Comparison of ENCODE assay signal across 15 mouse cellular contexts in the genomic region with DNA sequence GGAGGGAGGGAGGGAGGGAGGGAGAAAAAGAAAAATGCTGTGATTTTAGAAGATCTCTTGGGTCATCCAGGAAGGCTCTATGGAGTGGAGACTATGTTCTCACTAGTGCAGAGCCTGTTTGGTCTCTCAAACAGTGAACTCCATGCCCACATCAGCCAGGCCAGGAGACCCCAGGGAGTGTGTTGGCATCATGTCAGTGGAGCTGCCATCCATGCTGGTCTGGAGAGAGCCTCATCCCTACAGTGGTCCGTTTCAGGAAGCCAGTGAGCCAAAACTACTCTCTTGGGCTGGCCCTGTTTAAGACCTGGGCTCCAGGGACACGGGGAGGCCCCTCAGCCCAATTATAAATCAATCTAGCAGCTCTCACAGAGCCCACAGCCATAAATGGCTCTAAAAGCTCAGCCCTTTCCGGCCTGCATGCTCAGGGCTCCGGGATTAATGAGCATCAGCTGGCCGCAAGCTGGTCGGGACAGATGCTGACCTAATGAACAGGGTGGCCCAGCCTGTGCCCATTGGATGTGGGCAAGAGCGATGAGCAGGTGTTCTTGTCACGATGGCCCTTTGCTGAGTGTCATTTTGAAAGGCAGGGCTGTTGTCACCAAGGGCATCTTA.
A peak's percentile ranks its signal among the peaks of the same experiment; 100 is the strongest.
DNase-seq lines count a peak whose midpoint lies in the region; ATAC-seq and TF ChIP-seq lines count a peak whose summit lies in the region.
"Had no signal": no experiment of that assay in that cellular context is flagged by ENCODE, and none has a peak within 500 bp of the region (broad histone marks: within the 10 kb centered on the region; RNA-seq: fewer than 3 reads in every experiment).

No protein-coding gene starts in this region.

- H3K4me3 ChIP-seq in midbrain, embryonic 10.5 days = no peak overlapping the region
- H3K4me3 ChIP-seq in midbrain, embryonic 16.5 days (ENCODE audit: low read depth, low read length) = no peak overlapping the region
- no peak overlapping the region for H3K4me3 ChIP-seq in hindbrain, postnatal 0 days (ENCODE audit: low read length)
- H3K4me3 ChIP-seq: erythroblast, embryonic 14.5 days; left cerebral cortex, adult 2 months had no signal

- WGBS in midbrain, embryonic 10.5 days = 72% methylated on average over 8 of the region's 8 CpGs
- whole genome bisulfite sequencing in midbrain, embryonic 16.5 days = 31% methylated on average over 8 of the region's 8 CpGs
- WGBS in hindbrain, postnatal 0 days = 30% methylated on average over 8 of the region's 8 CpGs

- H3K9ac ChIP-seq in midbrain, embryonic 16.5 days (ENCODE audit: low read depth, low read length) = no peak overlapping the region
- H3K9ac ChIP-seq in hindbrain, postnatal 0 days (replicated peaks; ENCODE audit: low read length) = no peak overlapping the region
- H3K9ac ChIP-seq: liver, embryonic 14.5 days had no signal

- peaks cover 16% of the 10 kb centered on the region for H3K4me1 ChIP-seq in midbrain, embryonic 10.5 days
- peaks cover 6% of the 10 kb centered on the region for H3K4me1 ChIP-seq in midbrain, embryonic 16.5 days (ENCODE audit: control insufficient read depth, insufficient read depth, low read length)
- peaks cover 10% of the 10 kb centered on the region for H3K4me1 ChIP-seq in hindbrain, postnatal 0 days (ENCODE audit: insufficient read depth, low read length)

- H3K27ac ChIP-seq in midbrain, embryonic 10.5 days (replicated peaks) = peak overlapping the region; percentile 42
- H3K27ac ChIP-seq in midbrain, embryonic 16.5 days (ENCODE audit: low read length) = no peak overlapping the region
- H3K27ac ChIP-seq in hindbrain, postnatal 0 days = no peak overlapping the region
- H3K27ac ChIP-seq: left cerebral cortex, adult 2 months; liver, embryonic 14.5 days had no signal

- no peak for TF ChIP-seq CTCF in hindbrain, postnatal 0 days (IDR thresholded peaks at IDR 0.05; ENCODE audit: low read depth)

- DNase-seq in cerebellum, postnatal 14 days = peak; percentile 28 to 42
- no peak for DNase-seq in cerebellum, adult 9-10 months
- peak; percentile 19 for DNase-seq in midbrain, embryonic 10.5 days (ENCODE audit: low spot score)
- DNase-seq in hindbrain, postnatal 0 days (ENCODE audit: low spot score) = peak; percentile 57
- DNase-seq in retina, embryonic 14.5 days (ENCODE audit: low spot score) = peak; percentile 78
- no peak for DNase-seq in right cerebral cortex, adult 2 months (ENCODE audit: low spot score in 2 of 2)
- DNase-seq in ovary, adult 18-20 months (ENCODE audit: low spot score) = no peak
- DNase-seq: gastrocnemius, postnatal 25 days; heart, postnatal 10 days; thymus, postnatal 4 days had no signal

- no peaks in the 10 kb centered on the region for H3K9me3 ChIP-seq in midbrain, embryonic 10.5 days (replicated peaks)
- H3K9me3 ChIP-seq in midbrain, embryonic 16.5 days (replicated peaks; ENCODE audit: control insufficient read depth, low read length, poor library complexity, severe bottlenecking) = no peaks in the 10 kb centered on the region
- H3K9me3 ChIP-seq in hindbrain, postnatal 0 days (ENCODE audit: low read length) = no peaks in the 10 kb centered on the region
- H3K9me3 ChIP-seq: G1E had no signal

- H3K4me2 ChIP-seq in midbrain, embryonic 16.5 days (ENCODE audit: low read length) = no peak overlapping the region
- H3K4me2 ChIP-seq in hindbrain, postnatal 0 days (ENCODE audit: low read depth, low read length) = no peak overlapping the region

- H3K36me3 ChIP-seq in midbrain, embryonic 10.5 days = no peaks in the 10 kb centered on the region
- H3K36me3 ChIP-seq in midbrain, embryonic 16.5 days (ENCODE audit: control insufficient read depth, insufficient read depth, low read length) = no peaks in the 10 kb centered on the region
- no peaks in the 10 kb centered on the region for H3K36me3 ChIP-seq in hindbrain, postnatal 0 days (ENCODE audit: insufficient read depth, low read length)
- H3K36me3 ChIP-seq: G1E had no signal

- peaks cover 10% of the 10 kb centered on the region; the same call in 1 of the 2 replicates for H3K27me3 ChIP-seq in midbrain, embryonic 10.5 days (ENCODE audit: low read depth, poor library complexity, severe bottlenecking)
- no peaks in the 10 kb centered on the region for H3K27me3 ChIP-seq in midbrain, embryonic 16.5 days (ENCODE audit: control insufficient read depth, insufficient read depth, low read depth, low read length)
- no peaks in the 10 kb centered on the region for H3K27me3 ChIP-seq in hindbrain, postnatal 0 days (ENCODE audit: insufficient read depth, low read length)

- no peak; the same call in 1 of the 2 replicates for ATAC-seq in midbrain, embryonic 16.5 days
- peak; percentile 66; the same call in 1 of the 2 replicates for ATAC-seq in hindbrain, postnatal 0 days

Comparison
In these comparisons a context has a peak if more than half of its experiments do, and no peak if none do; other contexts are left out.
1. DNase-seq: peak in cerebellum, postnatal 14 days (2 of 2), midbrain, embryonic 10.5 days (single experiment), hindbrain, postnatal 0 days (single experiment) and retina, embryonic 14.5 days (single experiment); none in cerebellum, adult 9-10 months (single experiment), right cerebral cortex, adult 2 months (0 of 2) and ovary, adult 18-20 months (single experiment).